Mouse (Mus musculus) heart, postnatal 0 days (tissue): ENCODE measurements around the gene Retreg3.

Experiments
- CTCF ChIP-seq: IDR thresholded peaks from 2 replicates; pipeline ENCODE4 v1.5.1; 2016; ENCODE audit warnings: antibody characterized with exemption, control low read depth, low read depth
- EP300 ChIP-seq: IDR thresholded peaks from 2 replicates; pipeline ENCODE4 v1.6.1; 2016; ENCODE audit warnings: antibody characterized with exemption, low read depth

DNA sequence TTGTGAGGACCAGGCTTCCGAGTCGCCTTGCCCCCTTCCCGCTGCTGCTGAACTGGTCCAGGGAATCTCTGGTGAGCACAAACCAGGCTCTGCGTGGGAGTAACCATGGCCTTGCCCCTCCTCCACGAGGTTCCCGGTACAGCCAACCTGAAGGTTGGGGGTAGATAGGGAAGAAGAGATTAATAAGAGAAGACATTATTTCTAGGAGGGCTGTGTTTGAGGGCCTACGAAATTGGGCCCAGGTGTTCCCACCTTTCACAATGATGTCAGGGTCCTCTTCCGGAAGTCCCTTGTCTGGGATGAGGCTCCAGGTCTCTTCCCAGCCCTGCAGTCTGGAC is 48.2 kb upstream of the Retreg3 start:
- TF ChIP-seq CTCF = no peak
- no peak for TF ChIP-seq EP300
